Mouse (Mus musculus): ENCODE measurements around the gene Phc2. TPM values are rescaled to one million over a fixed set of nuclear protein-coding genes. Genes with fewer than 3 reads are reported as not detected.

Phc2 gene
- polyA plus RNA-seq, 1 experiment from 2014 or later: 4.2 TPM

DNA sequence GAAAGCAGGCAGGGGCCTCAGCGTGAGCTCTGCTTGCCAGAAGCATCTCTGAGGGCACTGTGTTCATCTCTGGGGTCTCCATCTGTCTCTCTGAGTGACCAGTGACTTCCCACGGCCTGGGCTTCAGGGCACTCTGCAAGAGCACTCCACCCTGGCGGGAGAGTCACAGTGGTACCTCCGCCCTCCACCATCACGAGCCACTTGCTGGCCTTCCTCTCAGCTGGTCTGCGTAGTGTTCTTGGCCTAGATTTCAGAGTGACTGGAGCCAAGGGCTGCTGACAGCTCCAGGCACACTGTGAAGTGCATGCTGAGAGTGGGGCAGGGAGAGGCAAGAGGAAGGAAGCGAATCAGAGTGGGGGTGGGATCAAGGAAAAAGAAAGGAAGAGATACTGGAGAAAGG lies 69.6 kb downstream of the Phc2 start:
- no peak for ATAC-seq (ENCODE audit: low read depth)
- no peak overlapping the region for H3K27ac ChIP-seq (ENCODE audit: low read length)
- no peaks in the 10 kb centered on the region for H3K36me3 ChIP-seq (ENCODE audit: control insufficient read depth, insufficient read depth)
- H3K4me3 ChIP-seq (ENCODE audit: low read depth, low read length): no peak overlapping the region
- peaks cover 29% of the 10 kb centered on the region for H3K4me1 ChIP-seq (ENCODE audit: control insufficient read depth, low read depth, low read length)
- H3K27me3 ChIP-seq (ENCODE audit: control insufficient read depth, insufficient read depth, low read depth, low read length): no peaks in the 10 kb centered on the region
- no peaks in the 10 kb centered on the region for H3K9me3 ChIP-seq (replicated peaks; ENCODE audit: control insufficient read depth, low read length)
- no peak overlapping the region for H3K4me2 ChIP-seq (ENCODE audit: low read depth, low read length)
- 68% methylated on average over 7 of the region's 7 CpGs for WGBS (ENCODE audit: insufficient replicate concordance)
- no peak overlapping the region for H3K9ac ChIP-seq (ENCODE audit: low read depth, low read length)

DNA sequence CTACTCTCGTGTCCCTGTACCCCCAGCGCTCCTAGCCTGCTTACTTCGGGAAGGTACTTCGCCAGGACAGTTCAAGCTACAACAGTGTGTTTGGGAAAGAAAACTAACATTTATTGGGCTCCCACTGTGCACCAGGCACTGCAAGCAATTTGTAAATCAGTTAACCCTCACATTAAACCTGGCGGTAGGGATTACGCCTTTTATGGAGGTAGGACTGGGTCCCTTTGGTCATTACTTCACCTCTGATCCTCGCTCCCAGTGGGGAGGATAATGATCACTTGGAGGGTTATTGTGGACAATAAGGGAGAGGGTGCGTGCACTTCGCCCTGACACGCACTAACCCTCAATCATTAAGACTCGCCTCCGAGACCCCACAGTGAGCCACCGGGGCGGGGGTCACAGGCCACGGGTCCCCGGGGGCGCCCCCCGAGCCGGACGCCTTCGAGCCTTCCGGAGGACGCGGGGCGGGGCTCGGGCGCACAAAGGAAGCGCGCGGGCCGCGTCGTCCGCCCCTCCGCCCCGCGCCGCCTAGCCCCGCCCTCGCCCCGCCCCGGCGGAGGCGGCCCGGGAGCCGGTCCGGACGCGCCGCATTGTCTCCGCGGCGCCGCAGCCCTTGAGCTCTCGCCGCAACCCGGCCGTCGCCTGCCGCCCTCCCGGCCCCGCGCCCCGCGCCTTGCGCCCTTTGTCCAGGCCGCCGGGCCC lies 72.7 kb downstream of the Phc2 start:
- ATAC-seq (ENCODE audit: low read depth): peak; percentile 91
- WGBS (ENCODE audit: insufficient replicate concordance): 2% methylated on average over 48 of the region's 68 CpGs
- H3K4me3 ChIP-seq (ENCODE audit: low read depth, low read length): peak overlapping the region; percentile 87
- 0 out of 2 replicates have a peak, but pooled peaks cover 3% of the 10 kb centered on the region for H3K36me3 ChIP-seq (ENCODE audit: control insufficient read depth, insufficient read depth)
- H3K4me1 ChIP-seq (ENCODE audit: control insufficient read depth, low read depth, low read length): peaks cover 32% of the 10 kb centered on the region
- H3K27me3 ChIP-seq (ENCODE audit: control insufficient read depth, insufficient read depth, low read depth, low read length): no peaks in the 10 kb centered on the region
- H3K4me2 ChIP-seq (ENCODE audit: low read depth, low read length): peak overlapping the region; percentile 92
- H3K9ac ChIP-seq (ENCODE audit: low read depth, low read length): peak overlapping the region; percentile 92
- H3K27ac ChIP-seq (ENCODE audit: low read length): peak overlapping the region; percentile 88
- H3K9me3 ChIP-seq (replicated peaks; ENCODE audit: control insufficient read depth, low read length): no peaks in the 10 kb centered on the region

DNA sequence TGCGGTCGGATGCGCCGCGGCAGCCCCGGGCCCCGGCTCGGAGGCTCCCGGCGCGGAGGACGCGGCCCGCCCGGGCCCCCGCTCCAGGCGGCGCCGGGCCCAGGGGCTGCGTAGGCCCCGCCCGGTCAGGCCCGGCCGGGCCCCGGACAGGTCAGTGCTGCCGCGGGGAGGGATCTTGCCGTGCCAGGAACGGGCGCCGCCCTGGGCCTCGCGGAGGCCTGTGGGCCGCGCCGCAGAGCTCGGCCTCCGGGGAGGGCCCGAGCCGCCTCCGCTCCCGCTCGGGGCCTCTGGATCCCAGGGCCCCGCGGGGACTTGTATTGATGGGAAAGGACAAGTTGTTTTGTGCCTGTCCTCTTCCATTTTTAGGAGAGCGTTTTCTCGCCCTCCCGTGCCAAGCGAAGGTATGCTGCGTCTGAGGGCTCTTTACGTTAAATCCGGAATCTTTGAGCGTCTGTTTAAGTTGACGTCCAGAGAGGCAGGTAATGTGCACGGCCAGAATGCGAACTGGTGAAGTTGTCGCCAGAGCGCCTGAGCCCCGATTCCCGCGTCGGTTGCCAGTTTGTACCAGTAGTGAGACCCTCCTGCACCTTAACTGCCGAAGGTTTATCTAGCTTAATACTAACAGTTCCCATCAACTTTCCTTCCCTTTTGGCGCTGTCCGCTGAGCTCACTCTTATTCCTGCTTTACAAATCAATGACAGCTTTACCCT lies 73.4 kb downstream of the Phc2 start:
- Histone ChIP-seq H3K4me1 (ENCODE audit: control insufficient read depth, low read depth, low read length) (peaks cover 32% of the 10 kb centered on the region), H3K9ac (ENCODE audit: low read depth, low read length) (peak overlapping the region; percentile 92), H3K4me2 (ENCODE audit: low read depth, low read length) (peak overlapping the region; percentile 92), H3K27me3 (ENCODE audit: control insufficient read depth, insufficient read depth, low read depth, low read length) (no peaks in the 10 kb centered on the region), H3K4me3 (ENCODE audit: low read depth, low read length) (peak overlapping the region; percentile 87), H3K36me3 (ENCODE audit: control insufficient read depth, insufficient read depth) (0 out of 2 replicates have a peak, but pooled peaks cover 3% of the 10 kb centered on the region), H3K9me3 (replicated peaks; ENCODE audit: control insufficient read depth, low read length) (no peaks in the 10 kb centered on the region), H3K27ac (ENCODE audit: low read length) (peak overlapping the region; percentile 88)
- WGBS (ENCODE audit: insufficient replicate concordance): under 1% methylated on average over 57 of the region's 65 CpGs
- ATAC-seq (ENCODE audit: low read depth): peak; percentile 94

DNA sequence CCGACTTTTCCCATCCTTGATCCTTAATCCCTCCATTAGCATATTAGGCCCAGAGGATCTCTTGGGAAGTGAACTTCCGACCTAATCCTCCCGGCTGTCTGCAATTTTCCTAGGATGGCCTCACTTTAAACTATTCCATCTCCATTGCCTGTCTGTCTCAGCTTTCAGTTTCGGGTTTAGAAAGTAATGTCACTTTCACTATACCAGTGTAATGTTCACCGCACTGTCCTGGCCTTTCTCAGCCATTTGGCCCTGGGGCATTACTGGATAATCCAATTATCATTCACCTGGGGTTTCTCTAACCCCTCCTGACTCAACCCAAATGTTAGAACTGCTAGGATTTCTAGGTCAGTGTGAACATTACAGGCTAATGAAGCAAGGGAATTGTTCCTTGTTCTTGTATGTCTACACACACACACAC lies 73.9 kb downstream of the Phc2 start:
- Histone ChIP-seq H3K4me2 (ENCODE audit: low read depth, low read length) (peak overlapping the region; percentile 92), H3K27ac (ENCODE audit: low read length) (peak overlapping the region; percentile 88), H3K9ac (ENCODE audit: low read depth, low read length) (peak overlapping the region; percentile 92), H3K4me1 (ENCODE audit: control insufficient read depth, low read depth, low read length) (peaks cover 35% of the 10 kb centered on the region), H3K27me3 (ENCODE audit: control insufficient read depth, insufficient read depth, low read depth, low read length) (no peaks in the 10 kb centered on the region), H3K36me3 (ENCODE audit: control insufficient read depth, insufficient read depth) (0 out of 2 replicates have a peak, but pooled peaks cover 3% of the 10 kb centered on the region), H3K9me3 (replicated peaks; ENCODE audit: control insufficient read depth, low read length) (no peaks in the 10 kb centered on the region), H3K4me3 (ENCODE audit: low read depth, low read length) (peak overlapping the region; percentile 87)
- ATAC-seq (ENCODE audit: low read depth): no peak
- WGBS (ENCODE audit: insufficient replicate concordance): 2% methylated on average over 5 of the region's 5 CpGs

DNA sequence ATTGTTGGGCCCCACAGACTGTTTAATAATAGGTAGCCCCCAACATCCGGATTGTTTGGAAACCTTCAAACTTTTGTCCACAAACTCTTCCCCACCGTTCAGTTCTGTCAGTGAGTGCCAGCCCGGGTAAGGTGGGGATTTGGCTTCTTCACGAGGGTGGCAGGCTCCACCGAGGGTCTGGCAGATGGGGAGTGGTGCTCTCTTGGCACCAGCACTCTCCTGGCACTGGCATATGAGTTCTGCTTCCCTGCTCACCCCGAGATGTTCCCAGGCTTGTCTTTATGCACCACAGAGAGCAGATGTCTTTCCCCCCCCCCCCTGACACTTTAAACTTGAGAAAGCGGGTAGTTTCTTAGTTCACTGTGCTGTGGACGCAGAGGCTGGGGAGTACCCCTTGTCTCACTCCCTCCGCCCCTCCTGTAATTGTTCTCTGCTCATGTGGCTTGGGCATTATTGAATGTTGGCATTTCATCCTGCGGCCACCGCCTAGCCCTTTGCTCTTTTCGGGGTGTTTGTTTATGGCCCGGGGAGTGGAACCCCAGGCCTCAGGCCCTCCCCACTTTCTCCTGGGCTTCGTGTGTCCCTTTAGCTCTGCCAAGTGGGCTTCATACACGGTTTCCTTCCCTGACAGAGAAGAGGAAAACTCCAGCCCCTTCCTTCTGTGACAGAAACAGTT lies 74.7 kb downstream of the Phc2 start:
- H3K4me2 ChIP-seq (ENCODE audit: low read depth, low read length): peak overlapping the region; percentile 92
- H3K27ac ChIP-seq (ENCODE audit: low read length): peak overlapping the region; percentile 23; the same call in 1 of the 2 replicates
- whole genome bisulfite sequencing (ENCODE audit: insufficient replicate concordance): 30% methylated on average over 15 of the region's 15 CpGs
- no peaks in the 10 kb centered on the region for H3K9me3 ChIP-seq (replicated peaks; ENCODE audit: control insufficient read depth, low read length)
- ATAC-seq (ENCODE audit: low read depth): no peak
- peak overlapping the region; percentile 87 for H3K4me3 ChIP-seq (ENCODE audit: low read depth, low read length)
- H3K9ac ChIP-seq (ENCODE audit: low read depth, low read length): peak overlapping the region; percentile 92
- H3K27me3 ChIP-seq (ENCODE audit: control insufficient read depth, insufficient read depth, low read depth, low read length): no peaks in the 10 kb centered on the region
- peaks cover 43% of the 10 kb centered on the region for H3K4me1 ChIP-seq (ENCODE audit: control insufficient read depth, low read depth, low read length)
- 0 out of 2 replicates have a peak, but pooled peaks cover 3% of the 10 kb centered on the region for H3K36me3 ChIP-seq (ENCODE audit: control insufficient read depth, insufficient read depth)

DNA sequence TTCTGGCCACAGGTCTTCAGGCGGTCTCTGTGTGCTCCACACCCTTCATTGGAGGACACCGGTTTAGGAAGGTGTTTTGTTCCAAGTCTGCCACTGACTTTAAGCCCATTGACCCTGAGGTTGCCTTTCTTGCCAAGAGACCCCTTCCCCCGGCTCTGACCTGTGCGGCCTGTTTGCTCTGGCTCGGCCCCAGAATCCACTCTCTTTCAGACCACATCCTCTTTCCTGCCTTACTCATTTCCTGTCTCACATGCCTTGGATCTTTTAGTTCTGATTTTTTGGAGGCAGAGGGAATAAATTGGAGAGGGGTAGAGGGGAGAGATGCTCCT lies 75.2 kb downstream of the Phc2 start:
- no peak for ATAC-seq (ENCODE audit: low read depth)
- 28% methylated on average over 5 of the region's 5 CpGs for WGBS (ENCODE audit: insufficient replicate concordance)

DNA sequence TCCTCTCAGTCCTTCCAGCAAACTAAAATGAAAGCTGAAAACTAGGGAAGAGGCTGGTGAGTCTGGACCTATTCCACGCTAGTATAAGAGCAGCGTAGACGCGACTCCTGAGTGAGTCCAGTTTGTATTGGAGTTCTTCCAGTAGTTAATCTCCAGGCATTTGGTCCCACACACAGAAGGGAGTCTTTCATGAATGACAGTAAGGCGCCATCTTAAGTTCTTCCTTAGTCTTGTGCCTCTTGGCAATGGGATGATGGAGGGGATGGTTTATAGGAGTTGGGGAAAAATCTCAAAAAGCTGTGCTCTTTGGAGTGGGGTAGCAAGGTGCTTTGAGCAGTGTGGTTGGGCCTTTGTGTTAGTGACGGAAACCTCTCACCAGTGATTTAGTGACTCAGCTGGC lies 75.8 kb downstream of the Phc2 start:
- no peak for ATAC-seq (ENCODE audit: low read depth)
- Histone ChIP-seq H3K9me3 (replicated peaks; ENCODE audit: control insufficient read depth, low read length) (no peaks in the 10 kb centered on the region), H3K4me1 (ENCODE audit: control insufficient read depth, low read depth, low read length) (peaks cover 51% of the 10 kb centered on the region), H3K27ac (ENCODE audit: low read length) (no peak overlapping the region), H3K9ac (ENCODE audit: low read depth, low read length) (no peak overlapping the region), H3K36me3 (ENCODE audit: control insufficient read depth, insufficient read depth) (0 out of 2 replicates have a peak, but pooled peaks cover 3% of the 10 kb centered on the region), H3K4me3 (ENCODE audit: low read depth, low read length) (no peak overlapping the region), H3K27me3 (ENCODE audit: control insufficient read depth, insufficient read depth, low read depth, low read length) (no peaks in the 10 kb centered on the region), H3K4me2 (ENCODE audit: low read depth, low read length) (peak overlapping the region; percentile 92)
- WGBS (ENCODE audit: insufficient replicate concordance): 82% methylated on average over 6 of the region's 6 CpGs

More for the DNA sequence above, 75.2 kb downstream of the Phc2 start:
- H3K27ac ChIP-seq (ENCODE audit: low read length): peak overlapping the region; percentile 23; the same call in 1 of the 2 replicates
- peak overlapping the region; percentile 87 for H3K4me3 ChIP-seq (ENCODE audit: low read depth, low read length)
- H3K9me3 ChIP-seq (replicated peaks; ENCODE audit: control insufficient read depth, low read length): no peaks in the 10 kb centered on the region
- H3K9ac ChIP-seq (ENCODE audit: low read depth, low read length): peak overlapping the region; percentile 92
- H3K4me2 ChIP-seq (ENCODE audit: low read depth, low read length): peak overlapping the region; percentile 92
- H3K27me3 ChIP-seq (ENCODE audit: control insufficient read depth, insufficient read depth, low read depth, low read length): no peaks in the 10 kb centered on the region
- H3K36me3 ChIP-seq (ENCODE audit: control insufficient read depth, insufficient read depth): 0 out of 2 replicates have a peak, but pooled peaks cover 3% of the 10 kb centered on the region
- peaks cover 46% of the 10 kb centered on the region for H3K4me1 ChIP-seq (ENCODE audit: control insufficient read depth, low read depth, low read length)

DNA sequence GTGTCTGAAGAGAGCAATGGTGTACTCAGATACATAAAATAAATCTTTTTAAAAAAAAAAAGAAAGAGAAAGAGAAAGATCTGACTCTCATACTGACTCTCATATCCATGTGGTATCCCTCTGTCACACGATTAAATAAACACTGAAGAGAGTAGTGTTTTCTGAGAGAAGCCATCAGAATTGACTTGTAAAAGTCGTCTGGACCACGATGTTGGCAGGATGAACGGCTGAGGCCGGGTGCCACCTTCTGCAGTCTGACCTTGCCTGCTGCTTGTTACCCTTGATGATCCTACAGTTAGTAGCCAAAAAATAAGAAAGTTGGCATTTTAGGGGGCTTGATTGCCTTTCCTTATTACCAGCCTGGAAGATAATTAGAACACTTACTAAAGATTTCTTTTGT lies 78.3 kb downstream of the Phc2 start:
- no peak overlapping the region for H3K27ac ChIP-seq (ENCODE audit: low read length)
- 47% methylated on average over 5 of the region's 5 CpGs for WGBS (ENCODE audit: insufficient replicate concordance)
- H3K4me1 ChIP-seq (ENCODE audit: control insufficient read depth, low read depth, low read length): peaks cover 52% of the 10 kb centered on the region
- no peaks in the 10 kb centered on the region for H3K9me3 ChIP-seq (replicated peaks; ENCODE audit: control insufficient read depth, low read length)
- H3K4me2 ChIP-seq (ENCODE audit: low read depth, low read length): no peak overlapping the region
- no peak overlapping the region for H3K9ac ChIP-seq (ENCODE audit: low read depth, low read length)
- H3K27me3 ChIP-seq (ENCODE audit: control insufficient read depth, insufficient read depth, low read depth, low read length): no peaks in the 10 kb centered on the region
- H3K36me3 ChIP-seq (ENCODE audit: control insufficient read depth, insufficient read depth): 0 out of 2 replicates have a peak, but pooled peaks cover 3% of the 10 kb centered on the region
- no peak overlapping the region for H3K4me3 ChIP-seq (ENCODE audit: low read depth, low read length)
- no peak for ATAC-seq (ENCODE audit: low read depth)

All from liver, embryonic 16.5 days (tissue).